Mouse (Mus musculus) B cell, adult 2 months (primary cell): ENCODE measurements around the gene Arhgap1.

Experiments used
- DNase-seq, 2 experiments: peaks; one replicate each; pipeline ENCODE4 v3.0.0; 2022

The Arhgap1 gene

DNA sequence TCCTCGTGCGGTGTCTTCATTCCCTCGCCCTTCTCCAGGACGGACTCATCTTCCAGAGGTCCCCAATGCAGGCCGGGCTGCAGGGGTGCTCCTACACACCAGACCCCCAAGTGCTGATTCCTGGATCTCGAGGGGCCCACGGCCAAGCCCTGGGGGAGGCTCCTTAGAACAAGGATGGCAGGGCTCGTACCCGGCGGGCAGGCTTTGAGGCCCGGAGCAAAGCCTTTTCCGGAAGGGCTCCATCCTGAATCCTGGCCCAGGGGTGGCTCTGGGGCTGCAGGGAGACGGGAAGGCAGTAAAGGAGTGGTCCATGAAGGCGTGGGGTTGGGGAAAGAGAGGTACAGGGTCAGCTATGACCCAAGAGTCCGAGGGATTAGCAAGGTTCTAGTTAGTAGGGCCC is 508 bp upstream of the Arhgap1 start:
- DNase-seq, result peak in 1 of 2 experiments; percentile 17

- no peak for DNase-seq
Measured at GRCm38 (mm10) chr2:91650360-91650995, 818 bp downstream of the Arhgap1 start.

- no peak for DNase-seq
Measured at GRCm38 (mm10) chr2:91651458-91652258, 2.0 kb downstream of the Arhgap1 start.

DNA sequence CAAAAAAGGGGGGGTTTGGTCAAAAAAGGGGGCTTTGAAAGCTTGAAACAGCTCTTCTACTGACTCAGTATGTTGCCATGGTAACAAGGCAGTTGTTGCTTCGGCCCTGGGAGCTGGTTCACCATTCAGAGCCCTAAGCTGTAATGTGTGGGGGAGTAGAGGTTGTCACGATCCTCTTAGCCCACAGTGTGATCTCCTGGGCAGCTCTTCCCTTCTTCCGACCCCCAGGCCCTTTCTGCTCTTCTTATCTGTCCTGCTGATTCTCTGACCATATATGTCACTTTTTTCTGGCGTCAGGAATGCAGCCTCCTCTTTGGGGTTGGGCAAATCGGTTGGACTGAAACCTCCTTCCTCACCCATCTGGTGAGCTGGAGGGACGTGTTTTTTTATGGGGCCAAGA is 3.2 kb downstream of the Arhgap1 start:
- DNase-seq, result no peak

DNA sequence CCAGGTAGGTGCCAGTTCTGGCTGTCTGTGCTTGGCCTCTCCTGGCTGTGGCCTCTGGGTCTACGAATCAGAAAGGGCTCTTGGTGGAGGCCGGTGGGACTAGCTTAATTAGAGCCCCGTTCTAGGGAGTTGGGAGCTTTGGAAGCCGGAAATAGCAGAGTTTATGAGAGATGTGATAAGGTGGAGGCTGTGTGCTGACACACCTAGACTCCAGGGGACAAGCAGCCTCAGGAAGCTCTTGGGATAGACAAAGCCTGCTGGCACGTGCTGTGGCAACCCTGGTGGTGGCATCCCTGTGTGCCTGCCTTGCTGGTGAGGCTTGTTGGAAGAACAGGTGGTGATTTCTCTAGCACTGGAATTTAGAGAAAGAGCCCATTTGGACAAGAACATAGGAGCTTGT is 5.7 kb downstream of the Arhgap1 start:
- DNase-seq, result no peak

GRCm38 (mm10) chr2:91655827-91656226 is 6.2 kb downstream of the Arhgap1 start:
- no peak for DNase-seq

DNA sequence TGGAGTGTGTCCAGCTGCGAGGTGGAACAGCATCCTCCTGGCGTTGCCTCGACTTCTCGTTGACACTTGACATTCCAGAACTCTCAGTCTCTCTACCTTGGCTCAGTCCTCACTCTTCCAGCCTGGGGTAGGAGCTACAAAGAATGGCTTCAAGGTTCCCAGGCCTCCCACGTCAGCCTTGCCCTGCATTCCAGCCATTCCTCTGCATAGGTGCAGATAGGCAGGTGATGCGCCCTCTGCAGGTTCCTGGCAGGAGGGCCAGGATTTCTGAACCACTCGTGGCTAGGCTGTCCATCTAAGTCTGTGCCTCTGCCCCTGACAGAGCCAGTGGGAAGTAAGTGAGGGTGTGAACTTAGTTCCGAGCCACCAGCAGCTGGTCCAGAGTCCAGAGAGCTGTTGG is 7.1 kb downstream of the Arhgap1 start:
- no peak for DNase-seq

- no peak for DNase-seq
Measured at GRCm38 (mm10) chr2:91659657-91660056, 10.0 kb downstream of the Arhgap1 start.

DNA sequence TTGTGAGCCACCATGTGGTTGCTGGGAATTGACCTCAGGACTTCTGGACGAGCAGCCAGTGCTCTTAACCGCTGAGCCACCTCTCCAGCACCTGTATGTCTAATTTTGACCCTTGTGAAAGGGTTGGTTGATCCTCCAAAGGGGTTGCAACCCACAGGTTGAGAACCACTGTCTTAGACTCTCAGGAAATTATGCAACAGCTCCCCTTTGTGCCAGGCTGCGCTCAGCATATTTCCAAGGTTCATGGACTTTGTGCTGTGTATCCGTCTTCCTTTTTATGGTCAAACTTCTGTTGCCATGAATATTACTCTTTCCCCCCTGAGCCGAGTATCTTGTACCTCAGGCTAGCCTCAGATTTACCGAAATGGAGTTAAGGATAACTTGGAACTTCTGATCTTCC is 11.3 kb downstream of the Arhgap1 start:
- DNase-seq, result no peak

GRCm38 (mm10) chr2:91664780-91665179 is 15.1 kb downstream of the Arhgap1 start:
- no peak for DNase-seq

DNA sequence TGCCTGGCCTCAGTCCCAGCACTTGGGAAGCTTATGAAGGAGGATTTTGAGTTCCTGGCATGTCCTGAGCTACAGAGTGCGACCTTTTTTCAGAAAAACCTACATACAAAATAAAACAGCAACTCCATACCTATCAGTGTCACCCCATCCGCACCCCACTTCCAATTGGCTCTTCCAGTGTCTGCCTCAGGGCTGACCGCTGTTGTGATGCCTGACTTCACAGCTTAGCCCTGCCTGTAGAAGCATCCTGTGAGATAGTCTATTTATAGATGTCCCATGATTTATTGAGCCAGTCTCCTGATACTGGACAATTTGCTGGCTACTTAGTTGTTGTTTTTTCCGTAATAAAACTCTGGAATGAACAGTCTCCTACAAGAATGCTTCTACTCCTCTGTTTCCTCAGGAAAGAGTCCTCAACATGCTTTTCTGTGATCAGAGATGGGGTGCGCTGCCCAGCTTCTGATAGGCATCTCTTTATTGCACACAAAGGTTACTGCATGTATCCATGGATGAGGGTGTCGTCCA is 16.8 kb downstream of the Arhgap1 start:
- no peak for DNase-seq

- DNase-seq, result no peak
Measured at GRCm38 (mm10) chr2:91667747-91668146, 18.1 kb downstream of the Arhgap1 start.

- DNase-seq, result no peak
Measured at GRCm38 (mm10) chr2:91669326-91669725, 19.7 kb downstream of the Arhgap1 start.

DNA sequence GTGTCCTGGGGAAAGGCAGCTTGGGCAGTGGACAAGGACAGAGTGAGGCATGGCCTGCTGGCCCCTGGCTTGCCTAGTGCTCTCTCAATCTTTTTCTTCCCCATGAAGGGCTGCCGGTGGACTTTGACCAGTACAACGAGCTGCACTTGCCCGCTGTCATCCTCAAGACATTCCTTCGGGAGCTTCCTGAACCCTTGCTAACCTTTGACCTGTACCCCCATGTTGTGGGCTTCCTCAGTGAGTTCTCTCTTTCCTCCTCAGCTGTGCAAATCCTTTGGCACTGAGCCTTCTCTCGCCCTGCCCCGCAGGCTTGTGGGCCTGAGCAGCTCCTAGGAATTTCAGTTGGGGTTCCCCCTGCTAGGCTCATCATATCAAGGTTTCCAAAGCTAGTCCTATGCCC is 20.4 kb downstream of the Arhgap1 start:
- no peak for DNase-seq

DNA sequence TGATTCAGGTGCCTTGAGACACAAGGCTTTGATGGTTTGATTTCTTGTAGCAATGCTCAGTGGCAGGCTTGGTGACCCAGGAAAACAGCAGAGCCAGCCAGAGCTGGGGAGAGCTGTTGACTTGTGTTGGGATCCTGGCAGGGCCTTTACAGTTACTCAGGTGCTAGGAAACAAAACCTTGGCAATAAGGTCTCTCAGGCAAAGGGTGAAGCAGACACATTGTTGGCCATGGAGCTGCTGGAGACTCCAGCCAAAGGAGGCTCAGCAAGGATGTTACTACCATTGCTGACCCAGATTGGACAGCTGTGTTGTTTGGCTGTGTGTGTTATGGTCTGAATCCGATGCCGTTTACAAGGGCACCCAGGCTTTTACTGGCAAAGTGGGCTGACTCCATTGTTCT is 23.9 kb downstream of the Arhgap1 start:
- DNase-seq, result no peak

GRCm38 (mm10) chr2:91674895-91675294 is 25.2 kb downstream of the Arhgap1 start:
- no peak for DNase-seq

GRCm38 (mm10) chr2:91676420-91676819 is 26.8 kb downstream of the Arhgap1 start:
- no peak for DNase-seq

DNA sequence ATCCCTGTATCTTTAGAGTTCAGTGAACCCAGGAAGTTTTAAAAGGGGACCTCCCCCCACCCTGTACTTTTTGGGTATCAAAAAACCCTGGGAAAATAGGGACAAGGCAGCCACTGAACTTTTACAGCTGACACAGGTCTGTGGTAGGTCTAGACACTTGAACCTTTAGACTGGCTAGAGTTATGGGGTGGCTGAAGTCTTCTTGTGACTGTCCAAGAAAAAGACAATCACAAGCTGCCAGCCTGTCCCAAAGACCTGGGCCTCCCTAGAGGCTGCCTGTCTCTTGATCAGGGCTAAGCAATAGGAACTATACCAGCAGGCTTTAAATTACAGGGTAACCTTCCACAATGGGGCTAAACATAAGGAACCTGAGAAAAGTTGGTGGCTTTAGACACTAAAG is 27.3 kb downstream of the Arhgap1 start:
- no peak for DNase-seq

DNA sequence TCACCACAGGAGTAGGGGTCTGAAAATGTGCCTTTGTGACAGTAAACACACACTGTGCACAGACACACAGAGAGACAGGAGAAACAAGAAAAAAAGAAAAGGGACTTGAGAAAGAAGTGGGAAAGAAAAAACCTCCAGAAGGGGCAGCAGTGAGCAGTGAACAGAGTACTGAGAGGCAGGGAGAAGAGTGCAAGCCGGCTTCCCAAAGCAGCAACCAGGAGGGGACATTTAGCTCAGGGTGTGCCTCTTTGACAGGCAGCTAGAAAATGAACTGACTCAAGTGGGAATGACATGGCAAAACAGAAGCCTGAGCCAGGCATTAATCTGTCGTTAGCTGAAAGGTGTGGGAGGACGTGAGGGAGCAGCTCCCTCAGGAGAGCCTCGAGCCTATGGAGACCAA is 33.2 kb downstream of the Arhgap1 start:
- DNase-seq, result peak; percentile 15 to 22

- DNase-seq, result no peak
Measured at GRCm38 (mm10) chr2:91683919-91684318, 34.3 kb downstream of the Arhgap1 start.

DNA sequence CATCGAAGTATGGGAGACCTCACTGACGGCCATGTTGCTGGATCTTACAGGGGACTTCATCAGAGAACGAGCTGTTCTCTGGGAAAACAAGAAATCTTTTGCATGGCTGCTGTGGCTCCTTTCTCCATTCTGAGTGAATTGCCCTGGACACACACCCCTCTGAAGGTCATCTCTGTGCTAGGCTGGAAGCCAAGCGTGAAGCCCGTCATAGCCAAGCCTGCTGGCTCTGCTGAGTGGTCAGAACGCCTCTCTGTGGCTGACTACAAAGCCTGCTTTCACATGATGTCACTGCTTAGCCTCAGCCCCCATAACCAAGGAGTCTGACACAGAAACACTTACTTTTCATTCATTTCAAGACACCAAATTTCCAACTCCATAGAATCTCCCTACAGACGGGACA is 39.8 kb downstream of the Arhgap1 start:
- DNase-seq, result no peak

DNA sequence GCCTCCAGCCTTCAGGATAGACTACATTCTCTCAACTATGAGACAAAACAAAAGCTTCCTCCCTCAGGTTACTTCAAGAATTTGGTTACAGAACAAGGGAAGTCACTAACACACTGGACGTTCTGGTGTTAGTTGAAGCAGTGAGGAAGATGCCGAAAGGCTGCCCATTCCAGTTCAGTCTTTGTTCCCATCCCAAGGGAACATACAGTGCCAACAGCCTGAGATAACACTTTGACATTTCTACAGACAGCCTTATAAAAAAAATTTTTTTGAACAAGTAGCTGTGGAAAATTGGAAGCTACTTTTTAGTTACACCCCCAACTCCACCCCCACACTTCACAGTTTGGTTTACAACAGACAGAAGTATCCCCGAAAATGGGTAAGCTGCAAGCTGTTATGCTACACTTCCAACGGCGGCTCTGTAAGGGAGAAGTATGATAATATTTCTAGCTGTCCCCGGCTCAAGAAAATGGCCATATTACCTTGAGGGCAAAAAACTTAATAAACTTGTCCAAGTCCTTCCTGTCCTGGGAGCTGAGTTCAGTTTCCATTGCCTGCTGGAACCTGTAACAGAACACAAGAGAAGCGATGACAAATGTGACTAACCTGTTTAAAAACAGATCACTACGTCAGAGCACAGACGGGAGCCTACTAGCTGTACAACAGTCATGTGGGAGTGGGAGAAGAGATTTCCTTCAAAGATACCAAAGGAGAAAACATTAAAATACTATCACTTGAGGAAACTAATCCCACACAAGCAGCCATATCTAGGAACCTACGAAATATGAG is 46.0 kb downstream of the Arhgap1 start:
- no peak for DNase-seq

GRCm38 (mm10) chr2:91696225-91696590 is 46.5 kb downstream of the Arhgap1 start:
- no peak for DNase-seq

GRCm38 (mm10) chr2:91699225-91699624 is 49.6 kb downstream of the Arhgap1 start:
- no peak for DNase-seq
